Mouse (Mus musculus): ENCODE measurements around the gene Myo3b. TPM values are rescaled to one million over a fixed set of nuclear protein-coding genes. Genes with fewer than 3 reads are reported as not detected.
"Not testable (repeated sequence)": the region's sequence is repeated elsewhere in the genome, so short reads cannot be mapped to it uniquely, and the experiment has no call there.

The Myo3b gene
- polyA plus RNA-seq (2015; fragmentation: Nextera tagmentation; extraction: Ambion mirVana) = 0.34 and 0.39 TPM in 2 replicates

DNA sequence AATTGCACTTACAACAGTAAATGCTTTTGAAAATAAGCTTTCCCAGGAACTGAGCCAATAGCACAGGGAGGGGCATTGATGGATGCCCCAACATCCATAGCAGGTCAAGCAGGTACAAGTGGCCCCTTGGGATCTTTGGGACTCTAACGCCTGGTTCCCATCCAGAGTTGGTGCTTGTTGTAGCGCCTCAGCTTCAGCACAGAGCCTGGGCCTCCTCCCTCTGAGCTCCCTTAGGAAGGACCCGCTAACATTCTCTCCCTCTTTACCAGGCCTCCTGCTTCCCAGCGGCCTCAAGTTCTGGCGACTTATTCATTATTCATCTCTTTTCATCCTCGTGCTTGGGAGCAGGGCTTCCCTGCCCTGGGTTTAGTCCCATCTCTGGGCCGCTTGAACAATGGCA is at the start of gene Myo3b:
Gene Myo3b, plus strand, starts transcription at position 375 of the 400 bp plus-strand sequence.
- 30% methylated on average over 7 of the region's 7 CpGs for WGBS
- no peak within 1 kb of the TSS for H3K9ac ChIP-seq (ENCODE audit: low read length)
- H3K27ac ChIP-seq (ENCODE audit: low read length) = no peak within 1 kb of the TSS
- no peaks in the 10 kb centered on the region for H3K9me3 ChIP-seq (replicated peaks; ENCODE audit: control insufficient read depth, low read length)
- ATAC-seq (replicated peaks; ENCODE audit: extremely low read depth, insufficient read depth, low FRiP score) = no peak
- no peaks in the 10 kb centered on the region for H3K27me3 ChIP-seq (ENCODE audit: control insufficient read depth, insufficient read depth, low read length)
- no peaks in the 10 kb centered on the region for H3K36me3 ChIP-seq (ENCODE audit: control insufficient read depth, insufficient read depth)
- H3K4me1 ChIP-seq (ENCODE audit: control insufficient read depth, insufficient read depth, low read length) = no peaks in the 10 kb centered on the region
- no peak within 1 kb of the TSS for H3K4me2 ChIP-seq (ENCODE audit: low read depth, low read length)
- no peak within 1 kb of the TSS for H3K4me3 ChIP-seq (ENCODE audit: low read length)

DNA sequence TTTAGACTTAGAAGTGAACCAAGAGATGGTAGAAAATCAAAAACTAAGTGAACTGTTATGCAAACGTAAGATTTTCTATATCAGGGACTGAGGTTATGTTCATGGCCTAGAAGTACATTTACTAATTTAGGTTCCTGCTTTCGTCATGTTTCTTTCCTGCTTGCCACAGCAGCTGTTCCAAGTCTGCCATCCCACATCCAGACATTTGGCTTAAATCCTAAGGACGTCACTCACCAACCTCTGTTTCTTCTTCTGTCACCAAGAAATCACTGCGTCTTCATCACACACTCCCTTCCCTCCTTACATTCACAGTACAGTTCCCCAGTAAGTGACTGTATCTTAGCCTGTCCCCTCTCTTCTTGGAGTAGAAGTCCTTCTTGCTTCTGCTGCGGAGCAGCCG is 49.7 kb upstream of the Myo3b start:
- no peak overlapping the region for H3K27ac ChIP-seq (ENCODE audit: low read length)
- no peak for ATAC-seq (replicated peaks; ENCODE audit: extremely low read depth, insufficient read depth, low FRiP score)
- no peaks in the 10 kb centered on the region for H3K27me3 ChIP-seq (ENCODE audit: control insufficient read depth, insufficient read depth, low read length)
- 83% methylated on average over 6 of the region's 6 CpGs for WGBS
- H3K9me3 ChIP-seq (replicated peaks; ENCODE audit: control insufficient read depth, low read length) = no peaks in the 10 kb centered on the region
- H3K4me2 ChIP-seq (ENCODE audit: low read depth, low read length) = no peak overlapping the region
- H3K4me3 ChIP-seq (ENCODE audit: low read length) = no peak overlapping the region
- H3K9ac ChIP-seq (ENCODE audit: low read length) = no peak overlapping the region
- peaks cover 37% of the 10 kb centered on the region for H3K36me3 ChIP-seq (ENCODE audit: control insufficient read depth, insufficient read depth)
- H3K4me1 ChIP-seq (ENCODE audit: control insufficient read depth, insufficient read depth, low read length) = no peaks in the 10 kb centered on the region

DNA sequence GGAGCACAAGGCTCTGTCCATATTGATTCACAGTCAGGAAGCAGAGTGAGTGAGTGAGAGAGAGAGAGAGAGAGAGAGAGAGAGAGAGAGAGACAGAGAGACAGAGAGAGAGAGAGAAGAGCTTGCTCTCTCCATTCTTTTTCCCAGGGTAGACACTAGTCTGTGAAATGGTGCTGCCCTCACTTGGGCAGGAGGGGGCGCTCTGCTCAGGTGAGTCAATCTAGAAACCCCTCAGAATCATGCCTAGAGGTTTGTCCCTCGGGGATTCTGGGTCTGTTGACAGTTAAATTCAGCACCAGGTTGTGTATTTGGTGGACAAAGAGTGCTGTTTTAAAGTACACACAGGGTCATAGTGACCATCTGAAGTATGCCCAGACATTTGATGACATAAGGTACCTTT is 48.3 kb upstream of the Myo3b start:
- H3K4me3 ChIP-seq (ENCODE audit: low read length) = no peak overlapping the region
- ATAC-seq (replicated peaks; ENCODE audit: extremely low read depth, insufficient read depth, low FRiP score) = no peak
- H3K27ac ChIP-seq (ENCODE audit: low read length) = no peak overlapping the region
- H3K9me3 ChIP-seq (replicated peaks; ENCODE audit: control insufficient read depth, low read length) = no peaks in the 10 kb centered on the region
- H3K27me3 ChIP-seq (ENCODE audit: control insufficient read depth, insufficient read depth, low read length) = no peaks in the 10 kb centered on the region
- no peak overlapping the region for H3K9ac ChIP-seq (ENCODE audit: low read length)
- no peak overlapping the region for H3K4me2 ChIP-seq (ENCODE audit: low read depth, low read length)
- peaks cover 32% of the 10 kb centered on the region for H3K36me3 ChIP-seq (ENCODE audit: control insufficient read depth, insufficient read depth)
- H3K4me1 ChIP-seq (ENCODE audit: control insufficient read depth, insufficient read depth, low read length) = no peaks in the 10 kb centered on the region
- 53% methylated on average over 2 of the region's 2 CpGs for WGBS

DNA sequence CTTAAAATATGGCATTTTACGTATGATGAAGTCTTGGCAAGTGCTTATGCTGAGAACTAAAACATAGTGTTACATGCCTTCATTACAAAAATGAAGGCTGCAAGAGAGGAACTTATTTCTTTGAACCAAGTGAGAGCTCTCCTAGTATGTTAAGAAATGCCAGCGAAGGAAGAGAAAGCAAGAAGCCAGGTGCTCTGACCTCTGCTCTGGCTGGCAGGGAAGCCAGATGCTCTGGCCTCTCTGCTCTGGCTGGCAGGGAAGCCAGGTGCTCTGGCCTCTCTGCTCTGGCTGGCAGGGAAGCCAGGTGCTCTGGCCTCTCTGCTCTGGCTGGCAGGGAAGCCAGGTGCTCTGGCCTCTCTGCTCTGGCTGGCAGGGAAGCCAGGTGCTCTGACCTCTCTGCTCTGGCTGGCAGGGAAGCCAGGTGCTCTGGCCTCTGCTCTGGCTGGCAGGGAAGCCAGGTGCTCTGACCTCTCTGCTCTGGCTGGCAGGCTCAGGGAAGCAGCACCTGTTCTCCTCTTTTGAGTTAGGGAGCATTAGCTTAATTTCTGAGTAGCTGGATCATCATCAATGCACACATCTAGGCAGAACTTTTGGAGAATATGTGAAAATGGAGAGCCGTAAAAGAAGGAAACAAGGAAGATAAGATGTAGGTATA is 44.7 kb upstream of the Myo3b start:
- ATAC-seq (replicated peaks; ENCODE audit: extremely low read depth, insufficient read depth, low FRiP score); H3K9me3 ChIP-seq (replicated peaks; ENCODE audit: control insufficient read depth, low read length); H3K27ac ChIP-seq (ENCODE audit: low read length); H3K4me1 ChIP-seq (ENCODE audit: control insufficient read depth, insufficient read depth, low read length); H3K4me2 ChIP-seq (ENCODE audit: low read depth, low read length); H3K4me3 ChIP-seq (ENCODE audit: low read length); H3K27me3 ChIP-seq (ENCODE audit: control insufficient read depth, insufficient read depth, low read length); H3K9ac ChIP-seq (ENCODE audit: low read length): not testable (repeated sequence)
- WGBS = 84% methylated on average over 3 of the region's 3 CpGs
- H3K36me3 ChIP-seq (ENCODE audit: control insufficient read depth, insufficient read depth) = peaks cover 35% of the 10 kb centered on the region

DNA sequence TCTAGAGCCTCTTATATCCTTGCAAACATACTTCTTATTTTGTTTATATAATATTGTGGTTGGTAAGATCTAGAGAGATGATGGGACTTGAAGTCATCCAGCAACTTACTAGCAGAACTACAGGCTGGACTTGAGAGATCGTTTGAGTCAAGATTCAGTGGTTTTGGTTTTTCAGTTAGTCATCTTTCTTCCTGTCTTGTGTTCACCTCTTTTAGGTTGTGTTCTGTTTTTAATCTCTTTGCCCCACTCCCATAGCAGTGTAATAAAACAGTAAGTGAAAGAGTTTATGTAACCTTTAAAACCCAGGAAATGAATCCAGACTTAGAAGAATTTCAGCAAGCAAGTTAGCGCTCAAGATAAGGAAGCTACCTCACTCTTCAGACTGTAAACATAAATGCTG is 44.1 kb upstream of the Myo3b start:
- Histone ChIP-seq H3K4me1 (ENCODE audit: control insufficient read depth, insufficient read depth, low read length) (no peaks in the 10 kb centered on the region), H3K9ac (ENCODE audit: low read length) (no peak overlapping the region), H3K4me3 (ENCODE audit: low read length) (no peak overlapping the region), H3K4me2 (ENCODE audit: low read depth, low read length) (no peak overlapping the region), H3K9me3 (replicated peaks; ENCODE audit: control insufficient read depth, low read length) (no peaks in the 10 kb centered on the region), H3K27ac (ENCODE audit: low read length) (no peak overlapping the region), H3K36me3 (ENCODE audit: control insufficient read depth, insufficient read depth) (peaks cover 33% of the 10 kb centered on the region), H3K27me3 (ENCODE audit: control insufficient read depth, insufficient read depth, low read length) (no peaks in the 10 kb centered on the region)
- WGBS = 69% methylated on average over 2 of the region's 2 CpGs
- ATAC-seq (replicated peaks; ENCODE audit: extremely low read depth, insufficient read depth, low FRiP score) = no peak

DNA sequence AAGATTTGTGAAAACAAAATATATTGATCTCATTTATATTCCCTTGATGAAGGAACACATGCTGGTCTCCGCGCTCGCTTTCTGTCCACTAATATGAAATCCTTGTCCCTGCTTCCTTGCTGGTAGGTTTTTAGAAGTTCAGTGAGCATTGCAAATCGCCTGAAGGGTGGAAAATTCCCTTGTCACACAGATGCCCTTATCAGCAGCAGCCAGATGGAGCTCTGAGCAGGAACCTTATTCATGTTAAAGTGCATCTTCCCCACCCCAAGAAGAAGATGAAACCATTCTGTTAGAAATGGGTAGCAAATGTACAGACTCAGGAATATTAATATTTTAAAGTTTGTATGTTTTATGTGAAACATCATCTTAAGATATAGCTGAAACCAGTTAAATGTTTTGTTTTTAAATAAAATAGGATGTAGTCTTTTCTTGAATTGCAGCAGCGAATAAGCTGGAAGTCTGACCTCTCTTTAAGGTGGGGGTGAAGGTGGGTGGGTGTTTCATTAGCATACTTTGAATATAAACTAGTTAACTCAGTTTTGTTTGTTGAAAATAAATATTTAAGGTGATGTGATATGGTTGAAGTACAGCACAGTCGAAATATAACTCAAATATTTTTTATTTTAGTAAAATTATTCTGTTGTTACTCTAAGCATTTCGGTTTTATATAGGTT is 39.7 kb upstream of the Myo3b start:
- no peaks in the 10 kb centered on the region for H3K4me1 ChIP-seq (ENCODE audit: control insufficient read depth, insufficient read depth, low read length)
- H3K4me3 ChIP-seq (ENCODE audit: low read length) = no peak overlapping the region
- H3K27ac ChIP-seq (ENCODE audit: low read length) = no peak overlapping the region
- no peak overlapping the region for H3K4me2 ChIP-seq (ENCODE audit: low read depth, low read length)
- no peak for ATAC-seq (replicated peaks; ENCODE audit: extremely low read depth, insufficient read depth, low FRiP score)
- H3K9me3 ChIP-seq (replicated peaks; ENCODE audit: control insufficient read depth, low read length) = no peaks in the 10 kb centered on the region
- peaks cover 26% of the 10 kb centered on the region for H3K36me3 ChIP-seq (ENCODE audit: control insufficient read depth, insufficient read depth)
- no peaks in the 10 kb centered on the region for H3K27me3 ChIP-seq (ENCODE audit: control insufficient read depth, insufficient read depth, low read length)
- H3K9ac ChIP-seq (ENCODE audit: low read length) = no peak overlapping the region
- WGBS = 85% methylated on average over 7 of the region's 7 CpGs

DNA sequence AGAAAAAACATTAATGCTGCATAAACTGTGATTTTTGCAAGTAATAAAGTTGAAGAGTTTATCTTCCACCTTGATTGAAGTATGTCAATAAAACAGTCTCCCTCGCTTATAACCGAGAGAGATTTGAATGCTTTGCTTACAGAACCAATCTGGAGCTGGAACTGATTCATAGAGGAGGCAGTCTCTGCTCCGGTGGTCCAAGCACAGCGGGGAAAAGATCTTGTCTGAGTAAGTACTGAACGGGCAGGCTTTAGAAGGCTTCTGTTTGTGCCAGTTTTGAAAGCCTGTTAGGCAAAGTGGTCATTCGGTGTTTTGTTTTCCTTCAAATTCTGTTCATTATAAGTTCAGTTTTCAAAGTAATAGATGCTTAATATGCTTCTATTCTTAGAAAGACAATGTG is 38.6 kb upstream of the Myo3b start:
- Histone ChIP-seq H3K4me3 (ENCODE audit: low read length) (no peak overlapping the region), H3K4me2 (ENCODE audit: low read depth, low read length) (no peak overlapping the region), H3K9ac (ENCODE audit: low read length) (no peak overlapping the region), H3K36me3 (ENCODE audit: control insufficient read depth, insufficient read depth) (peaks cover 28% of the 10 kb centered on the region), H3K4me1 (ENCODE audit: control insufficient read depth, insufficient read depth, low read length) (no peaks in the 10 kb centered on the region), H3K9me3 (replicated peaks; ENCODE audit: control insufficient read depth, low read length) (no peaks in the 10 kb centered on the region), H3K27me3 (ENCODE audit: control insufficient read depth, insufficient read depth, low read length) (no peaks in the 10 kb centered on the region), H3K27ac (ENCODE audit: low read length) (no peak overlapping the region)
- no peak for ATAC-seq (replicated peaks; ENCODE audit: extremely low read depth, insufficient read depth, low FRiP score)
- 89% methylated on average over 6 of the region's 6 CpGs for WGBS

DNA sequence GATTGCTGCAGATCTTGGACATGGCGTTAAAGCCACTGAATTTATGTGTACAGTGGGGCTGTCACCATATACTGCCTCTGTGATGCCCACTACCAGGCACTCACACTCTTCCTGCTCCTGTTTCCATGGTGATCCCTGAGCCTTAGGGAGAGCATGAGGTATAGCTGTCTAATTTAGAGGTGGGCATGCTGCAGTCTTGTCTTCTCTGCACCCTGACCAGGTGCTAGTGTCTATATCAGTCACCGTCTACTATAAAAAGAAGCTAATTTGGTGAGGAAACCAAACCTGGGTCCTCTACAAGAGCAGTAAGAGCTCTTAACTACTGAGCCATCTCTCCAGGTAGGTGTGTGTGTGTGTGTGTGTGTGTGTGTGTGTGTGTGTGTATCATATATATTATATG is 32.4 kb upstream of the Myo3b start:
- no peak overlapping the region for H3K4me3 ChIP-seq (ENCODE audit: low read length)
- WGBS = 98% methylated on average over 2 of the region's 2 CpGs
- no peak overlapping the region for H3K27ac ChIP-seq (ENCODE audit: low read length)
- no peaks in the 10 kb centered on the region for H3K9me3 ChIP-seq (replicated peaks; ENCODE audit: control insufficient read depth, low read length)
- H3K9ac ChIP-seq (ENCODE audit: low read length) = no peak overlapping the region
- ATAC-seq (replicated peaks; ENCODE audit: extremely low read depth, insufficient read depth, low FRiP score) = no peak
- no peaks in the 10 kb centered on the region for H3K27me3 ChIP-seq (ENCODE audit: control insufficient read depth, insufficient read depth, low read length)
- H3K4me2 ChIP-seq (ENCODE audit: low read depth, low read length) = no peak overlapping the region
- no peaks in the 10 kb centered on the region for H3K4me1 ChIP-seq (ENCODE audit: control insufficient read depth, insufficient read depth, low read length)
- H3K36me3 ChIP-seq (ENCODE audit: control insufficient read depth, insufficient read depth) = peaks cover 25% of the 10 kb centered on the region

DNA sequence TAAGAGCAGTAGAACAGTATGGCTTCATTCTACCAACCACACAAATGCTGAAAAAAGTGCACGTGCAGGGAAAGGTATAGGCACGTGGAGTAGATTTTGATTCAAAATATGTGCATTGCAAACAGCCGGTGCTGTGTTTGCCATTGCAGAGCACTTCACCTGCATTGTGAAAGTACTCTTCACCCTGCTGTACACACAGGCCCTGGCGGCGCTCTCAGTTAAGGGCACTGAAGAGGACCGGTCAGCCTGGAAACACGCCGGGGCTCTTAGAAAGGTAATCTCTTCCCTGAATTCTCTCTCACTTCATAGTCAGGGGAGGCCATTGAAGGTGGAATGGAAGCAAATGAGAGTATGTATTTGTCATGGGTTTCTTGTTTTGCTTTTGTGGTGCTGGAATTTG is 26.0 kb upstream of the Myo3b start:
- no peak overlapping the region for H3K4me2 ChIP-seq (ENCODE audit: low read depth, low read length)
- H3K27me3 ChIP-seq (ENCODE audit: control insufficient read depth, insufficient read depth, low read length) = no peaks in the 10 kb centered on the region
- no peak overlapping the region for H3K9ac ChIP-seq (ENCODE audit: low read length)
- no peak overlapping the region for H3K4me3 ChIP-seq (ENCODE audit: low read length)
- H3K9me3 ChIP-seq (replicated peaks; ENCODE audit: control insufficient read depth, low read length) = no peaks in the 10 kb centered on the region
- H3K36me3 ChIP-seq (ENCODE audit: control insufficient read depth, insufficient read depth) = peaks cover 23% of the 10 kb centered on the region
- H3K4me1 ChIP-seq (ENCODE audit: control insufficient read depth, insufficient read depth, low read length) = peaks cover 3% of the 10 kb centered on the region
- 86% methylated on average over 8 of the region's 8 CpGs for WGBS
- H3K27ac ChIP-seq (ENCODE audit: low read length) = no peak overlapping the region
- no peak for ATAC-seq (replicated peaks; ENCODE audit: extremely low read depth, insufficient read depth, low FRiP score)

Measured in heart, embryonic 16.5 days (tissue).